Mouse (Mus musculus): ENCODE data around the gene Olfr348.

The Olfr348 gene

DNA sequence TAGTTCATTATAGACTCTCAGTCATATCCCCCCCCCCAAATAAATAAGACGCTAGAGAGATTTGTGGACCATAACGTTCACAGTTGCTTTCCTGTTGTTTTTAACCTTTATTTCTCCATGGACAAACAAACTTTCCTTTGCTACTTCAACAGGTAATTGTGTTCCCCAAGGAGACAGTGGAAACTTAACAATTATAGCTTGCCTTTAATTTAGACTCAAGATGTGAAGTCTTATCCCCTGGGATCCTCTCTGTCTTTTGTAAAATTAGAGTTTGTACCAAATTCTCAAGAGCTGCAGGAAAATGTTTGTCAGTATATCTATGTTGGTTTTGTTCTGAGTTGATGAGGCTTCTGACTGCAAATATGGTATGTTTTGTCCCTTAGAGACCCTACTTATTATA, at the start of gene Olfr348:
Olfr348 (plus strand) TSS at position 301 of the 400 bp plus-strand sequence.
- DNase-seq (ENCODE audit: low spot score): no peak

GRCm38 (mm10) chr2:36736226-36736625, 47.9 kb upstream of the Olfr348 start:
- no peak for DNase-seq (ENCODE audit: low spot score)

DNA sequence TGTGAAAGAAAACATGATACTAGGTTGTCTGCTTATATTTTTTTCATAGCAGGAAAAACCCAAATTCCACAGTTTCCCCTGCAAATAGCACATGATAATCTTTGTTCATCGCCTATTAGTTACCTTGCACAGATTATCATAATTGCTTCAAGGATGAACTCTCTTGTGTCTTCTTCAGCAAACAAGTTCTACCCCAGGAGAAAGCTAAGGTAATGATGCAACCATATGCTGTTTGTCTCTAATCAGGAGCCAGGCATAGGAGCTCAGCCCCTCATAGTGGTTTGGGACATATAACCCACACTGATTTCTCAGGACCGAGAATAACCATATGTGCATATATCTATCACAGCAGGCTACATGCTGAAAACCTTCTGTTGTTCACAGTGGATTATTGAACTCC, 6.2 kb downstream of the Olfr348 start, which contains the start of gene Olfr50:
Olfr50 (plus strand) TSS at position 301 of the 400 bp plus-strand sequence.
- no peak for DNase-seq (ENCODE audit: low spot score)

DNA sequence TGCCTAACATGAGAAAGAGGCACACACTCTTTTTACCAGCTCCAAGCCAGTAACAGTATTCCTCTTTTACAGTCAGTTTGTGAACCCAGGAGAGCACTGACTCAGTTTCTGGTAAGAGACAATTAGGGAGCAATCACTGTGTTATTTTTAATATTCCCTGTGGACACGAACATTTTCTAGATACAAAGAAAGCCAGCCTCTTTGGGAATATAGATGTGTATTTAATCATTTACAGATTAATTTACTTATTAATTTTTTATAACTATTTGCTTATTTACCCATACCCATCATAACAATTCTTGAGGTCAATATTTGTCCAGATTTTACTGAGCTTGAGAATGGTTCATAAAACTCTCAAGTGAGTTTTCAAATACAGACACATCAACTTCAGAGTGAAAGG, 32.9 kb downstream of the Olfr348 start, which contains the start of gene Olfr3:
Olfr3 (minus strand) TSS at position 101 of the 400 bp plus-strand sequence.
- DNase-seq (ENCODE audit: low spot score): no peak

All from retina, embryonic 14.5 days (tissue).